Mouse (Mus musculus) embryo, embryonic 10.5 days (tissue): ENCODE results near the gene Ube2j1.
A peak's percentile ranks its signal among the peaks of the same experiment; 100 is the strongest.

Experiments
- DNase-seq: peaks from one replicate; pipeline ENCODE4 v3.0.0-alpha.2; 2015; ENCODE audit warnings: low spot score

The Ube2j1 gene

DNA sequence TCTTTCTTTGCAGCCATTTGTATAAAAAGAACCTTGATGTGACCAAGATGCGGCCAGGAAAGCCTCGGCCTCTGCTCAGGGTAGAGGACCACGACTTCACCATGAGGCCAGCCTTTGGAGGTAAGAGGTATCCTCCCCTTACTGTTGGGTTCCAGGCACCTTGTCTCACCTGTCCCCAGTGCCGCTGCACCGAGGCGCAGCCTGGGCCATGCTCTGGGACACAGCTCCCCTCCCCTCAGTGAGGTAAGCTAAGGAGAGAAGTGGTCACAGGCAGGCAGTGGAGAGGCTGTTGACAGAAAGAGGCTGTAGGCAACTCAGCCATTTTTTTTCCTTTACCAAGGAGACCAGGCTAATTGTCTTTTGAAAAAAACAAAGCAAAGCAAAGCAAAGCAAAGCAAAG is 40.1 kb downstream of the Ube2j1 start:
- DNase-seq, result no peak

DNA sequence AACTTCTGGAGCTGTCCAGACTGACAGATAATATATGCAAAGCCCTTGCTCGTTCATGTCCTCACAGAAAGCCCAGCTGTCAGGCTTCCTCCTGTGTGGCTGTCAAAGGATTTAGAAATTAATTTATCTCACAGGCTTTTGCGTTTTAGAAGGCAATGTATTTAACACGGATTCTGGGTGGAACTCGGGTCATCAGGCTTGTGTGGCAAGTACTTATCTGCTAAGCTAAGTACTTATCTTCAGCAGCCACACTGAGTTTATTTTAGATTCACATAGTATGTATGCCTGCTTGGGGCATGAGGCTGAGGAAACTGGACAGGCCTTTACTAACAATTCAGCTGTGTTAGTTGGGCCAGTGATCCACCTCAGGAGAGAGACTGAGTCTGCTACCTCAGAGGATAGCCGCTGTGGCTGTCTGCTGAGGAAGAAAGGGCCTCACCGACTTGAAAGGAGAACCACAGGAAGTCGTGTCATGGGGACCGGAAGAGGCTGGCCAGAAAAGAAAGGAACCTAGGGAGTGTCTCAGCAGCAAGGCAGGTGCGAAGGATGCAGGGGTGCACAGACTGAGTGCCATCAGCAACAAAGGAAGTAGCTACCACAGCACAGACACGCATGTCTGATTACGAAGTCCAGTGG is 41.4 kb downstream of the Ube2j1 start:
- DNase-seq, result peak; percentile 24

GRCm38 (mm10) chr4:33074406-33074805 is 43.2 kb downstream of the Ube2j1 start:
- DNase-seq, result no peak

- DNase-seq, result no peak
Observed at GRCm38 (mm10) chr4:33074851-33075250, 43.6 kb downstream of the Ube2j1 start.

GRCm38 (mm10) chr4:33075776-33076524 is 44.7 kb downstream of the Ube2j1 start:
- DNase-seq, result no peak

DNA sequence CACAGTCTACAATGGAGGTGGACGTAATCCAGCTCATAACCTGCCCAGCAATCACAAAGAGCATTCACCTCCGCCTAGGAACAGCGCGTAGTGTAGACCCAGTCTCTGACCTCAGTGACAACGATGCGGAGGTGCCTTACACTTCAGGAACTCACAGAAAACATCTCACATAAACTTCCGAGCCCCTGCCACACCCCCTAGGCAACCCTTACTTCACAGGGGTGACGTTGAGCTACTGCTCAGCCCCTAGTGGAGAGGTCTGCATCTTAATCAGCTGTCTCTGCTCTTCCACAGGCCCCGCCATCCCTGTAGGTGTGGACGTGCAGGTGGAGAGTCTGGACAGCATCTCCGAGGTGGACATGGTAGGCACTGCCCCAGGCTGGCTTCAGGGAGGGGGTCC is 45.9 kb downstream of the Ube2j1 start:
- DNase-seq, result no peak

DNA sequence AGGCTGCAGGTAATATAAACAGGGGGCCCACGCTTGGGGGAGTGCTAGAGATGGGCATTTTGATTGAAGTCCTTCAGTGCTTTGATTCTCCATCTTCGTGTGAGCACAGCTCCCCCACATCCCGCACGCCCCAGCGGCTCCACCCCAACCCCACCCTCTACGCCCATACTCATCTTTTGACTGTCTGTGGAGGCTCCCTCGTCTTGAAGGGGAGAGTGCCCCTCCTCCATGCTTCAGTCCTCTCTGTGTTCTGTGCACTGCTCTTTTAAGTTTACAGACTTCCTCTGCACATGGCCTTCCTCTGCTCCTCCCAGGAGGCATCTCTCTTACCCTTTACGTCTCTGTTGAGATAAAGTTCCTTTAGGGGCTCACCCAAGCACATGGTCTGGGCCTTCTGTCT is 46.5 kb downstream of the Ube2j1 start:
- DNase-seq, result no peak

DNA sequence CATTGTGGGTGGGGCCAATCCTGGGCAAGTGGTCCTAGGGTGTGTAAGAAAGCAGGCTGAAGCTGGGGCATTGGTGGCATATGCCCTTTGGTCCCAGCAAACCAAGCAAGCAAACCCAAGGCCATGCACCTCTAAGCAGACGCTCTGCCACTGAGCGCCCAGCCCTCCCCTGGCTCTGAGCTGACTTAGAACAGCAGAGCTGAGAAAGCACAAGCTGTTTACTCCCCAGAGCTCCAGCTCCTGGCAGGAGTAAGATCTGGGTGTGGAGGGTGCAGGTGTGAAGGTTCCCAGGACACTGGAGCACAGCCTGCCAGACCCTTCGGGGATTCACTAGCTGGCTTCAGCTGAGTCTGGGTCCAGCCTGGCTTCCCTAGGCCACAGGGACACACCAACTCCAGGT is 47.3 kb downstream of the Ube2j1 start:
- no peak for DNase-seq

- no peak for DNase-seq
Observed at GRCm38 (mm10) chr4:33099118-33099694, 68.0 kb downstream of the Ube2j1 start.
